Mouse (Mus musculus) cerebellum, adult 2 months (tissue): ENCODE results near the gene Zfp780b.
A peak's percentile ranks its signal among the peaks of the same experiment; 100 is the strongest.

Experiments used
- CTCF ChIP-seq: fragments of 200-500 bp; IDR thresholded peaks from 2 replicates; pipeline ENCODE4 v1.5.1; 2011; ENCODE audit warnings: low read depth, mild to moderate bottlenecking, control low read depth, low read length, moderate library complexity, borderline replicate concordance; ENCODE audit not compliant: insufficient read depth
- POLR2A ChIP-seq: fragments of 200-500 bp; IDR thresholded peaks from 2 replicates; pipeline ENCODE4 v1.6.1; 2011; ENCODE audit warnings: low read length, control low read depth, borderline replicate concordance; ENCODE audit not compliant: insufficient read depth

DNA sequence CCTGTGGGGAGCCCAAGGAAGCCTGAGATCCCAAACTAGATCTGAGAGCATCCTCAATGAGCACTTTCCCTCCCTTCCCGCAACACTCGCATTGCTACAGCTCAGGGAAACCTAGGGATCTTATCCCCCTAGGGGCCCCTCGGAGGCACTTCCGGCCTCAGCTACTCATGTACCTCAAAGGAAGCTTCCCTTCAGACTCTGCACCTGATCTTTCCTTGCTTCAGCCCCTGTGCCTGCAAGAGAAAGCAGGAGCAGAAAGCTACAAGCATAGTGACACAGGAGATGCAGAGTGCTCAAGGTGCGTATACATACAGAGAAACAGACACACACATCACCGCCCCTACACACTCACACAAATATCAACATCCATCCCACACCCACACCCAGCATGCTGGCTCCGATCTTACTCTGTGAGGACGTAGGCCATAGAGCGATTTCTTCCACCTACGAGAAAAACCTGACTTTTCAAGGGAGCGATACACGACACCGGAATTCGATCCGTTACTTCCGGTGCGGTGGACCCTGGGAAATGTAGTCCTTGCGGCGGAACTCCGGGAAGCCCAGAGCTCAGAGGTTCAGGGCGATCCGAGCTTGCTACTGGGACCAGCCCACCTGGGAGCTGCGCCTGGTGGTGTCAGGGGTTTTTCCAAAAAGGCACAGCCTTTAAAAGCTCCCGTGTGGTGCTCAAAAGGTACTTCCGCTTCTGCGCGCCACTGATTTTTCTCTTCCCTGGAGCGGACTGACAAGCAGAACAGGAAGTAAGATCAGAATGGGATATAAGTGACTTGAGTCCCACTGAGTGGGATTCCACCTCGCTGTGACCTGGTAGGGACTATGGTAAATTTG lies at the start of gene Zfp780b:
- TF ChIP-seq POLR2A (peak; percentile 84; the same call in 1 of the 2 replicates), CTCF (no peak)
